Mouse (Mus musculus) C2C12 (cell line): ENCODE results near the gene Akt1s1.

Source experiments
- CTCF ChIP-seq: IDR thresholded peaks from one replicate; pipeline ENCODE4 v1.5.1; 2011; ENCODE audit not compliant: control insufficient read depth, insufficient read depth, insufficient read length
- MAX ChIP-seq: IDR thresholded peaks from one replicate; pipeline ENCODE4 v1.6.1; 2011; ENCODE audit warnings: mild to moderate bottlenecking, control low read depth
- MYOD1 ChIP-seq: IDR thresholded peaks from one replicate; pipeline ENCODE4 v1.6.1; 2011; ENCODE audit warnings: low read depth; ENCODE audit not compliant: control insufficient read depth, insufficient read length
- MYOG ChIP-seq: IDR thresholded peaks from one replicate; pipeline ENCODE4 v1.6.1; 2011; ENCODE audit not compliant: control insufficient read depth, insufficient read length; ENCODE audit errors: extremely low read depth
- USF1 ChIP-seq: IDR thresholded peaks from one replicate; pipeline ENCODE4 v1.6.1; 2011; ENCODE audit warnings: low read depth, mild to moderate bottlenecking, control low read depth, moderate library complexity

DNA sequence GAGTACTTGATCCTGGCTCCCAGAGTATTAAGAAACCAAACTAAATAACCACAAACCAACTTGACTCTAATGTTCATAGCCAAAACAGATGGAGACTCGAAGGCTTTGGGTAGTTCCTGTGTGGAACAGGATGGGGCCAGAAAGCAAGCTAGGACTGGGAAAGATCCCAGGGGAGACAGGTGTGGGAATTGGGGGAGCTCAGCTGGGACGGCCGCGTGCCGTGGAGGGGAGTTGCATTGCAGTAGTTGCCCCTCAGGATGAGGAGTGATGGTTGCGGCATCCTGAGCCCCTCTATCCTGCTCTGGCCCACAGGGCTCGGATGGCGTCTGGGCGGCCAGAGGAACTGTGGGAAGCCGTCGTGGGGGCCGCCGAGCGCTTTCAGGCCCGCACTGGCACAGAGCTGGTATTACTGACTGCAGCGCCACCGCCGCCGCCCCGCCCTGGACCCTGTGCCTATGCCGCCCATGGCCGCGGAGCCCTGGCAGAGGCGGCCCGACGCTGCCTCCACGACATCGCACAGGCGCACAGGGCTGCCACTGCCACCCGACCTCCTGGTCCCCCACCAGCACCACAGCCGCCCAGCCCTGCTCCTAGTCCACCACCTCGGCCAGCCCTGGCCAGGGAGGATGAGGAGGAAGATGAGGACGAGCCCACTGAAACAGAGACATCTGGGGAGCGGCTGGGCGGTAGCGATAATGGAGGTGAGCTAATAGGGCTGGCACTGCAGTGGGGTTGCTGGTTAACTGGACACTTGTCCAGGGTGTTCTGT lies 3.7 kb downstream of the Akt1s1 start:
- TF ChIP-seq CTCF (no peak), MAX (no peak), USF1 (no peak), MYOD1 (no peak), MYOG (no peak)
